Mouse (Mus musculus) ES-E14 (cell line): ENCODE data around the gene Bcl11b.

Experiments used
- CHD2 ChIP-seq: IDR thresholded peaks from 2 replicates; pipeline ENCODE4 v1.6.1; 2014; ENCODE audit warnings: mild to moderate bottlenecking, low read depth, low read length, inconsistent platforms
- HCFC1 ChIP-seq: IDR thresholded peaks from 2 replicates; pipeline ENCODE4 v1.6.1; 2012; ENCODE audit warnings: low read length, inconsistent platforms, borderline replicate concordance; ENCODE audit not compliant: insufficient read depth
- MAFK ChIP-seq: IDR thresholded peaks from 2 replicates; pipeline ENCODE4 v1.6.1; 2014; ENCODE audit warnings: mild to moderate bottlenecking, low read depth, low read length, inconsistent platforms; ENCODE audit not compliant: insufficient read depth
- ZC3H11A ChIP-seq: IDR thresholded peaks from 2 replicates; pipeline ENCODE4 v1.6.1; 2012; ENCODE audit warnings: low read depth, mild to moderate bottlenecking, inconsistent platforms, low read length, borderline replicate concordance
- ZNF384 ChIP-seq: IDR thresholded peaks from 2 replicates; pipeline ENCODE4 v1.6.1; 2012; ENCODE audit warnings: low read depth, low read length, inconsistent platforms

GRCm38 (mm10) chr12:107905333-107905732 lies 98.1 kb downstream of the Bcl11b start:
- no peak for TF ChIP-seq ZNF384
- TF ChIP-seq MAFK = no peak
- no peak for TF ChIP-seq HCFC1
- TF ChIP-seq ZC3H11A = no peak
- no peak for TF ChIP-seq CHD2
